ENCODE assay signal across 16 mouse cellular contexts in the genomic region with DNA sequence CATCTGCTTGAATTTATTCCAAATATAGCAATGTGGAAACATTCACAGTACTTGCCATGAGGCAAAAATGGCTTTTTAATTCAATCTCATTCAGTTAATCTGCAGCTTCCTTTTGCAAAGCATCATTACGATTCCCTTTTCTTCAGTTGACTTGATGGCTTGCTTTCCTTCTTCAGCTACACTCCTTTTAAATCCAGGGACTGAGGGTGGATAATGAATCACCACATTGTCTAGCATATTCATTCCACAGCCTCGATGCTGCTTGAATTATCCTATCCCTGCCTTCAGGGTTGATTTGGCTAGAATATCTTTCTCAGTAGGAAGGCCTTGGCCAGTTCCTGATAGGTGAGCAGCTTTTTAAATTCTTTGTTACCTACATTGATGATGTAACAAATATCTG.
"Had no signal": no experiment of that assay in that cellular context is flagged by ENCODE, and none has a peak within 500 bp of the region (broad histone marks: within the 10 kb centered on the region; RNA-seq: fewer than 3 reads in every experiment).

No protein-coding gene starts in this region.

- H3K4me2 ChIP-seq: neural tube, embryonic 12.5 days; neural tube, embryonic 13.5 days; neural tube, embryonic 15.5 days; stomach, embryonic 15.5 days had no signal

- H3K9me3 ChIP-seq: neural tube, embryonic 12.5 days; neural tube, embryonic 13.5 days; neural tube, embryonic 15.5 days; stomach, embryonic 15.5 days had no signal

- H3K27me3 ChIP-seq: neural tube, embryonic 12.5 days; neural tube, embryonic 13.5 days; neural tube, embryonic 15.5 days; stomach, embryonic 15.5 days had no signal

- H3K36me3 ChIP-seq: neural tube, embryonic 12.5 days; neural tube, embryonic 13.5 days; neural tube, embryonic 15.5 days; stomach, embryonic 15.5 days had no signal

- H3K4me3 ChIP-seq: neural tube, embryonic 12.5 days; neural tube, embryonic 13.5 days; neural tube, embryonic 15.5 days; stomach, embryonic 15.5 days had no signal

- H3K27ac ChIP-seq: neural tube, embryonic 12.5 days; neural tube, embryonic 13.5 days; neural tube, embryonic 15.5 days; stomach, embryonic 15.5 days; stomach, postnatal 0 days had no signal

- DNase-seq: retina, postnatal 1 day; right cerebral cortex, postnatal 14 days; right cerebral cortex, postnatal 25 days; right cerebral cortex, postnatal 4 days; spleen, adult 18-20 months; thymus, adult 18-20 months; thymus, adult 2 months; thymus, postnatal 14 days; thymus, postnatal 25 days; thymus, postnatal 36 days; thymus, postnatal 4 days had no signal

- H3K4me1 ChIP-seq: neural tube, embryonic 12.5 days; neural tube, embryonic 13.5 days; neural tube, embryonic 15.5 days; stomach, embryonic 15.5 days had no signal

- H3K9ac ChIP-seq: neural tube, embryonic 12.5 days; neural tube, embryonic 13.5 days; neural tube, embryonic 15.5 days; stomach, embryonic 15.5 days had no signal
